Mouse (Mus musculus): ENCODE results near the gene Olfr224. TPM values are rescaled to one million over a fixed set of nuclear protein-coding genes. Genes with fewer than 3 reads are reported as not detected.
A peak's percentile ranks its signal among the peaks of the same experiment; 100 is the strongest.
"Not testable (repeated sequence)": the region's sequence is repeated elsewhere in the genome, so short reads cannot be mapped to it uniquely, and the experiment has no call there.

Gene Olfr224
- total RNA-seq, 2 experiments from 2014 or later, result not detected

DNA sequence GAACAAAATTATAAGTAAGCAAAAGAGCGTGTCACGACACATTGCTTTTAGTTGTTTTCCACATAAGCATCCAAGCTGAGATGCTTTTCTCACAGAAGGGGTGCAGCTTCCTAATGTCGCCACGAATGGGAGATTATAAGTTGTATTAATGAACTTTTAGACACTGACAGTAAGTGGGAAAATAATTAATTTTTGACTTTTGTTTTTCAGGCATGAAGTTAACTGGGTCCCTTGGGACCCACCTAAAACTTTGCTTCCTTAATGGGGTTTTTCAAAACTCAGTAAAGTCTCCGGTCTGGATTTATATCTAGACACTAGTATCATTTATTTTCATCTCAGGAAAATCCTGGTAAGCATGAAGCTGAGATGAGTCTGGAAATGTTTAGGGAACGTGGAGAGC lies 24.5 kb upstream of the Olfr224 start, which contains the start of gene Olfr324:
Gene Olfr324 (plus strand): TSS at position 301 of the 400 bp plus-strand sequence.
- intact Hi-C loops (cut with DNase I), result no loop called here
- no peak for DNase-seq
- TF ChIP-seq CTCF (IDR thresholded peaks at IDR 0.05), result no peak
- Histone ChIP-seq H3K27ac (no peak within 1 kb of the TSS), H3K4me3 (no peak within 1 kb of the TSS)

DNA sequence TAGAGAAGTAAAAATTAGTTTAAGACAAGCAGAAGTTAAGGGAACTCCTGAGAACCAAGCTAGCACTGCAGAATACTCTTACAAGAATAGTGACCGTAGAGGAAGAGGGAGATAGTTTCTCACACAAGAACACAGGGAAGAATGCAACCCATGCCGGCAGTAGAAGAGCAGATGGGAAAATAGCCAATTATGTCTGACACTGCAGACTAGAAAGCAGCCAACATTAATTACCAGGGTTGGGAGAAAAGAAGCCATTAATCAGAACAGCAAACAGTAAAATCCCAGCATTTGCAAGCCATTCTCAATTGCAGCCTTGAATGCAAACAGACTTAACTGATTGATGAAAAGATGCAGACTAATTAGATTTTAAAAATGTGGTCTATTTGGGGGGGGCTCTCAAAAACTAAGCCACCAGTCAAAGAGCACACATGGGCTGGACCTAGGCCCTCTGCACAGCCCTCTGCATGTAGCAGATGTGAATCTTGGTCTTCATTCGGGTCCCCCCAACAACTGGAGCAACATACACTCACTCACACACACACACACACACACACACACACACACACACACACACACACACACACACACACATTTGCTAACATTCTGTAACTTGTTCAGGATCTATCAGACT lies 18.4 kb upstream of the Olfr224 start:
- Histone ChIP-seq H3K4me3 (no peak overlapping the region), H3K27ac (no peak overlapping the region)
- DNase-seq, result no peak
- TF ChIP-seq CTCF (IDR thresholded peaks at IDR 0.05), result no peak
- intact Hi-C loops (cut with DNase I), result loop anchor here (5.0 kb wide), 2 partner anchors 186 to 351 kb away; no protein-coding TSS in a partner anchor

GRCm38 (mm10) chr11:58587898-58588348 lies 17.6 kb upstream of the Olfr224 start:
- TF ChIP-seq CTCF (IDR thresholded peaks at IDR 0.05), result peak; percentile 81
- DNase-seq, result peak; percentile 39
- intact Hi-C loops (cut with DNase I), result loop anchor here (5.0 kb wide), 2 partner anchors 186 to 351 kb away; no protein-coding TSS in a partner anchor
- H3K4me3 ChIP-seq, result no peak overlapping the region
- H3K27ac ChIP-seq, result no peak overlapping the region

- intact Hi-C loops (cut with DNase I), result no loop called here
- H3K27ac ChIP-seq, result no peak overlapping the region
- no peak for DNase-seq
- no peak overlapping the region for H3K4me3 ChIP-seq
- TF ChIP-seq CTCF (IDR thresholded peaks at IDR 0.05), result no peak
Measured at GRCm38 (mm10) chr11:58578636-58579035, 8.3 kb upstream of the Olfr224 start.

DNA sequence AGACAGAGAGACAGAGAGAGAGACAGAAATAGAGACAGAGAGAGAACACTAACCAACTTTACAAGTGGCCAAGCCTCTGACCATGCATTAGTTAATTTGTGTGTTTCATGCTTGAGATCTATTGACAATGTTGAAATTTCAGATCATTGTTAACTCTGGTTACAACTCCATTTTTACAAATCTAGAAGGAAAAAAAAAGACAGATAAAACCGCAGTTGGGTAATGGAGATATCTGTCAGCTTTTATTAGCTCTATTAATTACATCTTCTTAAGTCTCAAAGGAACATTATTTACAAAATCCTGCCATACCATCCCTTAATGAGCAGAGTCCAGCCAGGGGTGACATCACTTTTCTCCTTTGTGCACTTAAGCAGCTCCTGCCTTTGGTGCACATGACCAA lies 7.1 kb upstream of the Olfr224 start, which contains the start of gene Olfr325:
Gene Olfr325 (plus strand): TSS at position 301 of the 400 bp plus-strand sequence.
- H3K4me3 ChIP-seq, result no peak within 1 kb of the TSS
- H3K27ac ChIP-seq, result no peak within 1 kb of the TSS
- intact Hi-C loops (cut with DNase I), result no loop called here
- TF ChIP-seq CTCF (IDR thresholded peaks at IDR 0.05), result no peak
- DNase-seq, result no peak

DNA sequence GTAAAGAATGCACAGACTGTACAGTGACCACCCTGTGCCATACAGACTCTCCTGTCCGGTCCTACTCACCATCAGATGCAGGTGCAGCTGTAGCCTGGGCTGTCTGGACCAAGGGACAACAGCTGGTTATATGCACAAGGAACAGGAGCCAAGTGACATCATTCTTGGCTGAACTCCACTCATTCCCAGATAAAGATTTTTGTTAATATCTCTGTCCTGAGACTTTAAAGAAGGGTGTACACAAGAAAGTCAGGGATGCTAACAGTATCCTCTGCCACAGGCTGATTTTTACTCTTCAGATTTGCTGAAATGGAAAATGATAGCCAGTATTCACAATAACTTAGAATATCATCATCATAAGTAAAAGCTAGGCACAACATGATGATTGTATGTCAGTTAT lies 14.8 kb downstream of the Olfr224 start, which contains the start of gene Olfr328:
Gene Olfr328 (minus strand): TSS at position 101 of the 400 bp plus-strand sequence.
- no peak for TF ChIP-seq CTCF (IDR thresholded peaks at IDR 0.05)
- H3K4me3 ChIP-seq, result no peak within 1 kb of the TSS
- no peak within 1 kb of the TSS for H3K27ac ChIP-seq
- intact Hi-C loops (cut with DNase I), result no loop called here
- DNase-seq, result no peak

- no peak for TF ChIP-seq CTCF (IDR thresholded peaks at IDR 0.05)
- H3K4me3 ChIP-seq, result no peak within 1 kb of the TSS
- H3K27ac ChIP-seq, result no peak within 1 kb of the TSS
- intact Hi-C loops (cut with DNase I), result no loop called here
- DNase-seq, result peak; percentile 30
Measured at GRCm38 (mm10) chr11:58546322-58546721, 24.0 kb downstream of the Olfr224 start, which contains the start of gene Olfr329-ps. Olfr329-ps (minus strand) TSS chr11:58546422.

- not testable (repeated sequence) for DNase-seq
Measured at GRCm38 (mm10) chr11:58534736-58535135, 35.6 kb downstream of the Olfr224 start, which contains the start of gene Olfr330. Olfr330 (minus strand) TSS chr11:58534836.

DNA sequence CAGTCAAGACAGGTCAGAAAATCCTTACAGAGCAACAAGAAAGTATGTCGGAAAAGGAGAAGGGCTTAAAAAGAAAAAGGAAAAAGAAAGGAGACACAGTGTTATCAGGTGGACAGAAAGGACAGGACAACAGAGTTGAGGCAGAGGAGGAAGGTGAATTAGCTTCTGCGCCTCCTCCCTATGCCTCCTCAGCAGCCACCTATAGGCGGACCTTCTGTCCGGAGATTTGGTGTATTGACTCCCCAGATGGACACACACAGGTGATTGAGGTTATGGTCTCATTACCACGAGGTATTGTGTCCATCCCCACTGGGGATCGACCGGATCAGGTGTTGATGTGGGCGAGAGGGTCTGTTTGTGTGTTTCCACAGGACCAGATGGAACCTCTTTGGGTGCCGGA lies 50.6 kb downstream of the Olfr224 start:
- intact Hi-C loops (cut with DNase I); H3K27ac ChIP-seq; H3K4me3 ChIP-seq: not testable (repeated sequence)
- DNase-seq, result peak; percentile 36

More at GRCm38 (mm10) chr11:58534736-58535135, 35.6 kb downstream of the Olfr224 start, which contains the start of gene Olfr330:
- H3K27ac ChIP-seq; H3K4me3 ChIP-seq; intact Hi-C loops (cut with DNase I): not testable (repeated sequence)

GRCm38 (mm10) chr11:58518916-58519315 lies 51.4 kb downstream of the Olfr224 start:
- intact Hi-C loops (cut with DNase I); H3K27ac ChIP-seq; H3K4me3 ChIP-seq: not testable (repeated sequence)
- DNase-seq, result peak; percentile 72

Other genes starting within 250 kb of the Olfr224 start
- gene Zfp672, start 240.2 kb downstream of the Olfr224 start, total RNA-seq (2021), result 10 to 100 TPM; 43.1 to 44.6 TPM
- gene Sh3bp5l, start 239.8 kb downstream of the Olfr224 start, total RNA-seq (2021), result 10 to 100 TPM; 21.2 to 23.5 TPM
- gene Lypd8, start 191.5 kb downstream of the Olfr224 start, total RNA-seq (2021), result not detected
- gene 1810065E05Rik, start 149.4 kb downstream of the Olfr224 start, total RNA-seq (2021), result not detected
- not detected for gene Gm12253, start 138.0 kb downstream of the Olfr224 start, total RNA-seq (2021)
- gene Lypd9, start 117.6 kb downstream of the Olfr224 start, total RNA-seq (2021), result not detected
- not detected for gene Olfr30, start 108.3 kb downstream of the Olfr224 start, total RNA-seq (2021)
- gene Olfr332, start 78.0 kb downstream of the Olfr224 start, total RNA-seq (2021), result not detected
- not detected for gene Olfr331, start 68.0 kb downstream of the Olfr224 start, total RNA-seq (2021)
- gene Olfr330, start 35.7 kb downstream of the Olfr224 start, total RNA-seq (2021), result not detected
- gene Olfr329-ps, start 24.1 kb downstream of the Olfr224 start, total RNA-seq (2021), result not detected
- not detected for gene Olfr328, start 14.9 kb downstream of the Olfr224 start, total RNA-seq (2021)
- gene Olfr325, start 7.2 kb upstream of the Olfr224 start, total RNA-seq (2021), result not detected
- not detected for gene Olfr324, start 24.6 kb upstream of the Olfr224 start, total RNA-seq (2021)
- gene 2210407C18Rik, start 45.5 kb upstream of the Olfr224 start, total RNA-seq (2021), result under 1 TPM in 1 of 2 experiments, not detected in 1; 0.22 TPM
- not detected for gene Olfr323, start 59.9 kb upstream of the Olfr224 start, total RNA-seq (2021)
- not detected for gene Trim58, start 69.9 kb upstream of the Olfr224 start, total RNA-seq (2021)
- not detected for gene Olfr322, start 88.2 kb upstream of the Olfr224 start, total RNA-seq (2021)
- gene Olfr320, start 110.5 kb upstream of the Olfr224 start, total RNA-seq (2021), result not detected
- gene Olfr319, start 128.6 kb upstream of the Olfr224 start, total RNA-seq (2021), result not detected
- gene Olfr318, start 153.5 kb upstream of the Olfr224 start, total RNA-seq (2021), result not detected
- gene Olfr317, start 168.7 kb upstream of the Olfr224 start, total RNA-seq (2021), result not detected
- gene Olfr316, start 182.2 kb upstream of the Olfr224 start, total RNA-seq (2021), result not detected
- not detected for gene Olfr315, start 202.6 kb upstream of the Olfr224 start, total RNA-seq (2021)
- gene Olfr314, start 212.4 kb upstream of the Olfr224 start, total RNA-seq (2021), result not detected
- not detected for gene Fam183b, start 231.4 kb upstream of the Olfr224 start, total RNA-seq (2021)
- not detected for gene Olfr313, start 244.4 kb upstream of the Olfr224 start, total RNA-seq (2021)

Data from gastrocnemius, adult 2 months (tissue).